Mouse (Mus musculus): ENCODE data around the gene Hmgb3.
"Not testable (repeated sequence)": the region's sequence is repeated elsewhere in the genome, so short reads cannot be mapped to it uniquely, and the experiment has no call there.

Gene Hmgb3

GRCm38 (mm10) chrX:71555415-71556114 lies at the start of gene Hmgb3:
Gene Hmgb3 (plus strand): TSS chrX:71555918.
- in situ Hi-C loops (cut with MboI, MseI), result no loop called here

- in situ Hi-C loops (cut with MboI, MseI), result not testable (repeated sequence)
These were observed 49.1 kb upstream of the Hmgb3 start for GRCm38 (mm10) chrX:71506591-71506990.

GRCm38 (mm10) chrX:71519252-71519651 lies 36.5 kb upstream of the Hmgb3 start:
- in situ Hi-C loops (cut with MboI, MseI), result no loop called here

- in situ Hi-C loops (cut with MboI, MseI), result no loop called here
These were observed 32.8 kb upstream of the Hmgb3 start for GRCm38 (mm10) chrX:71522889-71523288.

GRCm38 (mm10) chrX:71524310-71524709 lies 31.4 kb upstream of the Hmgb3 start:
- in situ Hi-C loops (cut with MboI, MseI), result no loop called here

- in situ Hi-C loops (cut with MboI, MseI), result no loop called here
These were observed 30.0 kb upstream of the Hmgb3 start for GRCm38 (mm10) chrX:71525593-71526299.

GRCm38 (mm10) chrX:71527461-71527860 lies 28.3 kb upstream of the Hmgb3 start:
- in situ Hi-C loops (cut with MboI, MseI), result no loop called here

- in situ Hi-C loops (cut with MboI, MseI), result no loop called here
These were observed 27.6 kb upstream of the Hmgb3 start for GRCm38 (mm10) chrX:71528150-71528549.

GRCm38 (mm10) chrX:71528646-71529045 lies 27.1 kb upstream of the Hmgb3 start:
- in situ Hi-C loops (cut with MboI, MseI), result no loop called here

- in situ Hi-C loops (cut with MboI, MseI), result loop anchor here (10.0 kb wide), 1 partner anchor 1252 kb away; no protein-coding TSS in a partner anchor
These were observed 23.1 kb upstream of the Hmgb3 start for GRCm38 (mm10) chrX:71532635-71533034.

GRCm38 (mm10) chrX:71534102-71534501 lies 21.6 kb upstream of the Hmgb3 start:
- in situ Hi-C loops (cut with MboI, MseI), result loop anchor here (10.0 kb wide), 1 partner anchor 1251 kb away; no protein-coding TSS in a partner anchor

- in situ Hi-C loops (cut with MboI, MseI), result loop anchor here (10.0 kb wide), 1 partner anchor 1247 kb away; no protein-coding TSS in a partner anchor
These were observed 17.9 kb upstream of the Hmgb3 start for GRCm38 (mm10) chrX:71537791-71538190.

GRCm38 (mm10) chrX:71540821-71541510 lies 14.8 kb upstream of the Hmgb3 start:
- in situ Hi-C loops (cut with MboI, MseI), result no loop called here

GRCm38 (mm10) chrX:71544731-71545130 lies 11.0 kb upstream of the Hmgb3 start:
- in situ Hi-C loops (cut with MboI, MseI), result no loop called here

GRCm38 (mm10) chrX:71545163-71545562 lies 10.6 kb upstream of the Hmgb3 start:
- in situ Hi-C loops (cut with MboI, MseI), result no loop called here

- in situ Hi-C loops (cut with MboI, MseI), result no loop called here
These were observed 610 bp downstream of the Hmgb3 start for GRCm38 (mm10) chrX:71556115-71556941.

GRCm38 (mm10) chrX:71556965-71557491 lies 1.3 kb downstream of the Hmgb3 start:
- in situ Hi-C loops (cut with MboI, MseI), result no loop called here

- in situ Hi-C loops (cut with MboI, MseI), result no loop called here
These were observed 3.6 kb downstream of the Hmgb3 start for GRCm38 (mm10) chrX:71559336-71559735.

- in situ Hi-C loops (cut with MboI, MseI), result no loop called here
These were observed 5.1 kb downstream of the Hmgb3 start for GRCm38 (mm10) chrX:71560796-71561195.

- in situ Hi-C loops (cut with MboI, MseI), result no loop called here
These were observed 17.6 kb downstream of the Hmgb3 start for GRCm38 (mm10) chrX:71573132-71573900.
